Mouse (Mus musculus): ENCODE data around the gene 9530003J23Rik.

9530003J23Rik gene

DNA sequence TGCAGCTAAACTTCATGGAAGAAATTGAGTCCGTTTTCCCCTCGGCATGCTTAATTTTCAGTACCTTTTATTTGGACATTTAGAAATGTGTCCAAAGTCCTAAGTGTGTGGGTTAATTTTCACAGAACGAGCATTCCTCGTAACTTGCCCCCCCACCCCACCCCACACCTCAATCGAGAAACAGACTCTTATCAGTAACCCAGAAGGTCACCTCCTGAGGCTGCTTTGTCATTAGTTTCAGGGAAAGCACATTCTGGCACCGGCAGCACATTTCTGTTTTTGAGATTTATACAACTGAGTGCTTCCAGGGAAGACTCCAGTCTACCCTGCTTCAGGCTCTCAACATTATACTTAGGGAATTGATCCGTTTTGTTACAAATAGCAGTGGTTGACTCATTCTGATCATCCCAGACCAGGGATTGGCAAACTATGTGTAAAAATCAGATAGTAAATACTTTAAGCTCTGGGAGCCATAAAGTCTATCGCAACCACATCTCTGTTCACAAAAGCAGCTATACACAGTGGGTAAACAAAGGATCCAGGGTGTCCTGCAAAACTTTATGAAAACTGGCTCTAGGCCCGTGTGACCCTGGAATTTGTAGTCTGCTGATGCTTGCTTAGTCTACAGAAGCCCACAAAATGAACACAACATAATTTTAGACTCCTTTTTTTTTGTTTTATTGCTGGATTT, 53.0 kb downstream of the 9530003J23Rik start:
- no peak for DNase-seq (ENCODE audit: low read depth)

All from fibroblast of lung, adult 2 months (primary cell).